13 mouse cellular contexts compared by ENCODE assay signal in genomic region chr2:26068175-26068574, GRCm38 (mm10). TPM values are rescaled to one million over a fixed set of nuclear protein-coding genes. Genes with fewer than 3 reads are reported as not detected.
DNase-seq lines count a peak whose midpoint lies in the region; ATAC-seq and TF ChIP-seq lines count a peak whose summit lies in the region.
"Had no signal": no experiment of that assay in that cellular context is flagged by ENCODE, and none has a peak within 500 bp of the region (broad histone marks: within the 10 kb centered on the region; RNA-seq: fewer than 3 reads in every experiment).

No protein-coding gene starts in this region.

- 31% methylated on average over 7 of the region's 7 CpGs for WGBS in liver, embryonic 14.5 days (ENCODE audit: insufficient replicate concordance)
- WGBS in midbrain, embryonic 14.5 days, result 77% methylated on average over 7 of the region's 7 CpGs

- H3K27me3 ChIP-seq in liver, embryonic 14.5 days (ENCODE audit: control insufficient read depth, insufficient read depth, low read length), result no peaks in the 10 kb centered on the region
- H3K27me3 ChIP-seq in midbrain, embryonic 14.5 days (ENCODE audit: control insufficient read depth, insufficient read depth, low read length), result no peaks in the 10 kb centered on the region
- H3K27me3 ChIP-seq: limb, embryonic 13.5 days had no signal

- ATAC-seq in common myeloid progenitor, adult 5-6 weeks (replicated peaks; ENCODE audit: low read depth, poor library complexity, severe bottlenecking), result peak; percentile 91
- ATAC-seq in liver, embryonic 14.5 days (ENCODE audit: insufficient read depth), result peak; percentile 84
- no peak for ATAC-seq in midbrain, embryonic 14.5 days (ENCODE audit: low FRiP score, low TSS enrichment)
- ATAC-seq: inflammation-experienced regulatory T-cells, adult 6 months had no signal

- H3K4me3 ChIP-seq in liver, embryonic 14.5 days (ENCODE audit: insufficient read depth in 1 of 2, low read depth in 2 of 2, low read length in 2 of 2), result no peak overlapping the region
- H3K4me3 ChIP-seq in midbrain, embryonic 14.5 days (replicated peaks; ENCODE audit: low read depth, low read length), result no peak overlapping the region
- H3K4me3 ChIP-seq: limb, embryonic 13.5 days had no signal

- peak overlapping the region; percentile 18 for H3K4me2 ChIP-seq in liver, embryonic 14.5 days (ENCODE audit: low read depth)
- H3K4me2 ChIP-seq in midbrain, embryonic 14.5 days (ENCODE audit: low read length), result no peak overlapping the region
- H3K4me2 ChIP-seq: limb, embryonic 13.5 days had no signal

- H3K36me3 ChIP-seq in liver, embryonic 14.5 days (replicated peaks; ENCODE audit: control insufficient read depth, insufficient read depth, low read depth), result no peaks in the 10 kb centered on the region
- H3K36me3 ChIP-seq in midbrain, embryonic 14.5 days (ENCODE audit: control insufficient read depth, insufficient read depth, low read length), result no peaks in the 10 kb centered on the region
- H3K36me3 ChIP-seq: limb, embryonic 13.5 days had no signal

- TF ChIP-seq CTCF in liver, embryonic 14.5 days (IDR thresholded peaks at IDR 0.05; ENCODE audit: low read depth), result no peak

- no peaks in the 10 kb centered on the region for H3K9me3 ChIP-seq in liver, embryonic 14.5 days (ENCODE audit: control insufficient read depth, low read length)
- H3K9me3 ChIP-seq in midbrain, embryonic 14.5 days (ENCODE audit: control insufficient read depth, low read length), result no peaks in the 10 kb centered on the region
- H3K9me3 ChIP-seq: limb, embryonic 13.5 days had no signal

- peak overlapping the region; percentile 56 for H3K27ac ChIP-seq in liver, embryonic 14.5 days
- H3K27ac ChIP-seq in midbrain, embryonic 14.5 days (replicated peaks; ENCODE audit: low read depth, low read length), result no peak overlapping the region
- H3K27ac ChIP-seq: limb, embryonic 13.5 days had no signal

- DNase-seq in 3134 (ENCODE audit: extremely low read depth, insufficient read length, low spot score) (peak; percentile 67), 416B (ENCODE audit: low read depth) (peak; percentile 82)
- peak in 2 of 3 experiments; percentile 46 to 50 for DNase-seq in liver, embryonic 14.5 days (ENCODE audit: low read depth in 3 of 3, low spot score in 3 of 3)
- no peak for DNase-seq in midbrain, embryonic 14.5 days
- no peak for DNase-seq in heart, postnatal 10 days
- no peak for DNase-seq in cerebellum, adult 9-10 months
- DNase-seq: cerebellum, postnatal 25 days; heart, adult 11 months; lung, postnatal 36 days; thymus, postnatal 25 days had no signal

- peaks cover 8 to 17% of the 10 kb centered on the region in 2 experiments for H3K4me1 ChIP-seq in liver, embryonic 14.5 days (replicated peaks; ENCODE audit: control insufficient read depth in 2 of 2, insufficient read depth in 2 of 2, low read length in 1 of 2)
- H3K4me1 ChIP-seq in midbrain, embryonic 14.5 days (ENCODE audit: control insufficient read depth, insufficient read depth, low read length), result 0 out of 2 replicates have a peak, but pooled peaks cover 13% of the 10 kb centered on the region

- intact Hi-C loops in heart, postnatal 10 days (cut with DNase I), result no loop called here

- no peak for TF ChIP-seq EP300 in liver, embryonic 14.5 days (IDR thresholded peaks at IDR 0.05; ENCODE audit: low read depth)

- peak overlapping the region; percentile 42 for H3K9ac ChIP-seq in liver, embryonic 14.5 days (replicated peaks)
- no peak overlapping the region for H3K9ac ChIP-seq in midbrain, embryonic 14.5 days (replicated peaks; ENCODE audit: low read length)
- H3K9ac ChIP-seq: limb, embryonic 13.5 days had no signal

RNA-seq across cellular contexts. Expression of gene Ubac1, which starts 46.6 kb away (rescaled TPM):
- 69.9 and 79.7 TPM in 2 replicates for total RNA-seq in common myeloid progenitor, adult 5-6 weeks (2017)
- polyA plus RNA-seq in liver, embryonic 14.5 days (2012; rRNA removed), result 259 and 320 TPM in 2 replicates
- 504 and 526 TPM in 2 replicates for polyA plus RNA-seq in liver, embryonic 14.5 days (2014; fragmentation: Nextera tagmentation; extraction: Ambion mirVana)
- polyA plus RNA-seq in midbrain, embryonic 14.5 days (2014; fragmentation: Nextera tagmentation; extraction: Ambion mirVana), result 122 and 129 TPM in 2 replicates
- 10 to 100 TPM; 71.6 to 76.9 TPM for total RNA-seq in heart, postnatal 10 days (2021)

RNA-seq across cellular contexts. Expression of gene Nacc2, which starts 54.8 kb away (rescaled TPM):
- total RNA-seq in common myeloid progenitor, adult 5-6 weeks (2017), result 0.87 and 4.1 TPM in 2 replicates
- polyA plus RNA-seq in liver, embryonic 14.5 days (2012; rRNA removed), result 1.4 TPM in 2 replicates
- 2.4 and 3.1 TPM in 2 replicates for polyA plus RNA-seq in liver, embryonic 14.5 days (2014; fragmentation: Nextera tagmentation; extraction: Ambion mirVana)
- polyA plus RNA-seq in midbrain, embryonic 14.5 days (2014; fragmentation: Nextera tagmentation; extraction: Ambion mirVana), result 8.2 and 10.3 TPM in 2 replicates
- total RNA-seq in heart, postnatal 10 days (2021), result 10 to 100 TPM; 12.2 to 15.9 TPM

Comparison
In these comparisons a context has a peak if more than half of its experiments do, and no peak if none do; other contexts are left out.
1. DNase-seq: peak in 3134 (single experiment), 416B (single experiment) and liver, embryonic 14.5 days (2 of 3); none in midbrain, embryonic 14.5 days (single experiment), heart, postnatal 10 days (0 of 2) and cerebellum, adult 9-10 months (single experiment).